Mouse (Mus musculus) myocyte (in vitro differentiated cells): ENCODE data around the gene Apol7c. TPM values are rescaled to one million over a fixed set of nuclear protein-coding genes. Genes with fewer than 3 reads are reported as not detected.
"Not testable (repeated sequence)": the region's sequence is repeated elsewhere in the genome, so short reads cannot be mapped to it uniquely, and the experiment has no call there.

Experiments
- H3K27me3 ChIP-seq: one replicate; pipeline ENCODE4 v1.6.1; 2011; ENCODE audit not compliant: control insufficient read depth, insufficient read depth, insufficient read length
- H3K36me3 ChIP-seq: one replicate; pipeline ENCODE4 v1.6.1; 2011; ENCODE audit not compliant: control insufficient read depth, insufficient read depth
- H3K4me2 ChIP-seq: one replicate; pipeline ENCODE4 v1.6.1; 2011; ENCODE audit warnings: low read depth, control low read depth
- H3K4me3 ChIP-seq: one replicate; pipeline ENCODE4 v1.5.1; 2011; ENCODE audit warnings: mild to moderate bottlenecking, control low read depth, moderate library complexity
- H3K79me2 ChIP-seq: one replicate; pipeline ENCODE4 v1.6.1; 2011; ENCODE audit not compliant: control insufficient read depth, insufficient read depth
- H3ac ChIP-seq: one replicate; pipeline ENCODE4 v1.6.1; 2011; ENCODE audit not compliant: control insufficient read depth, insufficient read length
- MAX ChIP-seq: IDR thresholded peaks from one replicate; pipeline ENCODE4 v1.6.1; 2011; ENCODE audit warnings: low read depth, mild to moderate bottlenecking, control low read depth
- MYOD1 ChIP-seq, 3 experiments: IDR thresholded peaks; one replicate each; pipeline ENCODE4 v1.6.1; 2011; ENCODE audit warnings: control low read depth in 2 of 3, low read depth in 2 of 3, mild to moderate bottlenecking in 2 of 3, moderate library complexity in 1 of 3; ENCODE audit not compliant: insufficient read length in 2 of 3, control insufficient read depth in 1 of 3
- MYOG ChIP-seq, 3 experiments: IDR thresholded peaks; one replicate each; pipeline ENCODE4 v1.6.1; 2011; ENCODE audit warnings: control low read depth in 2 of 3, low read depth in 2 of 3, mild to moderate bottlenecking in 2 of 3; ENCODE audit not compliant: insufficient read length in 2 of 3, control insufficient read depth in 1 of 3, insufficient read depth in 1 of 3
- TCF3 ChIP-seq: IDR thresholded peaks from one replicate; pipeline ENCODE4 v1.6.1; 2011; ENCODE audit warnings: low read depth, control low read depth; ENCODE audit not compliant: insufficient read length
- polyA plus RNA-seq: library from polyadenylated mRNA; unstranded; fragments of >200 nt; fragmentation: generic; extraction: Trizol; gene quantifications from one replicate; pipeline ENCODE4 v1.2.1, GENCODE M21; 2012; ENCODE audit warnings: missing spikeins

Apol7c gene
- polyA plus RNA-seq, 1 experiment, result not detected

DNA sequence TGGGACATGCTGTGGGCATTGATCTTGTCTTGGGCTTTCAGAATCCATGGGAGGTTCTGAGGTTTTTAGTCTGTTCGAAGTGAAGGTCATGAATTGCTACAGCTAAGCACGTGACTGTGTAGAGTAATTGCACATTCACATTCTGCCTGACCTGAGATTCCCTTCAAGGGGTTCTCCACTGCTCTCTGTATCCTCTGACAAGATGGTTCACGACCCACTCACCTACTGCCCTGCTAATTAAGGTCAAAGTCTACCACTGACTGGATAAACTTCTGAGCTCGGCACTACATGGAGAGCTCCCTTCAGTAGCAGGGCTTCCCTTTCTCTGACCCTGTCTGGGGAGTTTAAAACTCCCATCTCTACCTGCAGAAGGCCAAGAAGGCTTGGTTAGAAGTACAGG is 12.5 kb downstream of the Apol7c start:
- H3K4me3 ChIP-seq, H3ac ChIP-seq, H3K4me2 ChIP-seq, H3K79me2 ChIP-seq, H3K27me3 ChIP-seq, H3K36me3 ChIP-seq: not testable (repeated sequence)

DNA sequence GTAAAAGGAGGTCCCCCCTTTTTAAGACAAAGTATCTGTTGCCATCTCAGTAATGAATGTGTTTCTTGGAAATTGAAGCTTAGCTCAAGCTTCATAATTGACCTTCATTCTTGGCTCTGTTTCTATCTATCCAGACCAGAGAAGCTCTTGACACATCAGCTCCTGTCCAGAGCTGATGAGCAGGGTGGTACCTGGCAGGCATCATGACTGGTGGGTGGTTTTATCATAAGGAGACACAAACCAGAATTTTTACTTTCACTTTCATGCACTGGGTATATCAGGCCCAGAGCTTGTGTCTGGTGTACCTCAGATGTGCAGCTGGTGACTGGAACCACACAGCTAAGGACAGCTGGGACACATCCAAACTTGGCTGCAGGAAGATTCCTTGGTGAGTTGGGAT is 25.1 kb downstream of the Apol7c start, which contains the start of gene Apol11a:
Gene Apol11a (plus strand): TSS at position 306 of the 400 bp plus-strand sequence.
- not testable (repeated sequence) for H3K27me3 ChIP-seq, H3ac ChIP-seq, H3K79me2 ChIP-seq, H3K36me3 ChIP-seq, H3K4me2 ChIP-seq, H3K4me3 ChIP-seq

DNA sequence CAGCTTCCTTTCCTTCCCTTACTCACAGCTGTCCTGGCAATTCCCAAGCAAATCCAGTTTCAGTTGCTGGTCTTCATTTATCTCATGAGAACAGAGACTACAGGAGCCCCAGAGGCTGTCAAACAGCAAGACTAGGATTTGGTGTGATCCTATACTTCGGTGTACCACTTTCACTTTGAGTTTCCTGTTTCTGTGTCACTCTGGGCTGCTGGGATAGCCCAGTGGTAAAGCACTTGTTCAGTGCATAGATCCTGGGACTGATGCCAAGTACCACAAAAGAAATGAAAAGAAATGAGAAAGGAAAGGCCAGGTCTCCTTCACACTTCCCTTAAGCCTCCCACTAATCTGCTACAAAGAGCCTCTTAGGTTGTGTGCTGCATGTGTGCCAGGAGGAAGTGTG is 38.4 kb downstream of the Apol7c start:
- H3K4me3 ChIP-seq, H3K36me3 ChIP-seq, H3ac ChIP-seq, H3K27me3 ChIP-seq, H3K4me2 ChIP-seq, H3K79me2 ChIP-seq: not testable (repeated sequence)

DNA sequence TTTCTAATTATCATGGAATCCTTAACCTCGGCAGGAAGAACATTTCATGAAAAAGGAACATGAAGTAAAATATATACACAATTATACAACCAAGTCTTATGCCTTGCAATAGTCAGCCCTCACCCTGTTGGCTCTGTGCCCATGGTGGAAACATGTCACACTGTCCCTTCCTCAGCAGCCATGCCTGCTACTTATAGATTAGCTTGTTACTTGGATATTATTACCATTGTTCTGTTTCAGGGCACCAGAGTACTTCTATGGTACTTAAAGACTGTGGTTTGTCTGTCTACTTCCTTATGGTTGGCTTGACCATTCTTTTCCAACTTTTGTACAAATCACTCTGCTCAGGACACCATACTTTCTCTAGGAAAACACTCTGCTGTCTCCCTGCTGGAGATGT is 39.9 kb downstream of the Apol7c start:
- H3K79me2 ChIP-seq, H3K4me2 ChIP-seq, H3K27me3 ChIP-seq, H3ac ChIP-seq, H3K4me3 ChIP-seq, H3K36me3 ChIP-seq: not testable (repeated sequence)

DNA sequence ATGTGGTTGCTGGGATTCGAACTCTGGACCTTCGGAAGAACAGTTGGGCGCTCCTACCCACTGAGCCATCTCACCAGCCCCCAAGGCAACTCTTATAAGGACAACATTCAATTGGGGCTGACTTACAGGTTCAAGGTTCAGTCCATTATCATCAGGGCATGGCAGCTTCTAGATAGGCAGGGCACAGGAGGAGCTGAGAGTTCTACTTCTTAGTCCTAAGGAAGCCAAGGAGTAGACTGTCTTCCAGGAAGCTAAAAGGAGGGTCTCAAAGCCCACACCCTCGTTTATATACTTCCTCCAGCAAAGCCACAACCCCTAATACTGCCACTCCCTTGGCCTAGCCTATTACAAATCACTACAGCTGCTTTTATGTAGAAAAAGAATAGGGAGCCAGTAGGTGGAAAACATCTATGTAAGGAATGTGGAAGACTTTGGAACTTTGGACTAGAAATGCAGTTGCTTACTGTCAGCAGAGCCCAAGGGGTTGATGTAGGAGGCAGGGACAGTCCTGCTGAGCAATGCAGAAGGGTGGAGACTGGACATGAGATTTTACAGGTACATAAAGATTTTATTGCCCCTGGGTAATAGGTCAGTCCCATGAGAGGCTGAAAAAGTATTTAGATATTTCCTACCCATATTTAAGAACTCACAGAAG is 50.8 kb downstream of the Apol7c start:
- Histone ChIP-seq H3K27me3 (no peaks in the 10 kb centered on the region), H3ac (no peak overlapping the region), H3K79me2 (no peaks in the 10 kb centered on the region), H3K4me3 (no peak overlapping the region), H3K4me2 (no peak overlapping the region), H3K36me3 (no peaks in the 10 kb centered on the region)
- no peak for TF ChIP-seq MYOD1 (IDR thresholded peaks at IDR 0.05; ENCODE audit: control insufficient read depth in 1 of 3, insufficient read length in 2 of 3, low read depth in 2 of 3)
- TF ChIP-seq MAX, result no peak
- TF ChIP-seq TCF3, result no peak
- no peak for TF ChIP-seq MYOG (IDR thresholded peaks at IDR 0.05; ENCODE audit: control insufficient read depth in 1 of 3, insufficient read depth in 1 of 3, insufficient read length in 2 of 3, low read depth in 2 of 3)

DNA sequence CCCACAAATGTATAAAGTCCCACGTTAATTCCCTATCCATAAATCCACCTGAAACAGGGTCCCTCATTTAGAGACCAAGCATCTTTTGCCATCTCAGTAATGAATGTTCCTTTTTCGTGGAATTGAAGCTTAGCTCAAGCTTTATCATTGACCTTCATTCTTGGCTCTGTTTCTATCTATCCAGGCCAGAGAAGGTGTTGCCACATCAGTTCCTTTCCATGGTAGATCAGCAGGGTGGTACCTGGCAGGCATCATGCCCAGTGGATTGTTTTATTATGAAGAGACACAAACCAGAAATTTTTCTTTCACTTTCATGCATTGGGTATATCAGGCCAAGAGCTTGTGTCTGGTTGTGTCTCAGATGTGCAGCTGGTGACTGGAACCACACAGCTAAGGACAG is 56.4 kb downstream of the Apol7c start, which contains the start of gene Apol10a:
Gene Apol10a (plus strand): TSS at position 355 of the 400 bp plus-strand sequence.
- H3ac ChIP-seq, H3K4me2 ChIP-seq, H3K36me3 ChIP-seq, H3K4me3 ChIP-seq, H3K27me3 ChIP-seq, H3K79me2 ChIP-seq: not testable (repeated sequence)

Other genes starting within 250 kb of the Apol7c start
- 136 TPM for gene Rbfox2, start 226.3 kb downstream of the Apol7c start, polyA plus RNA-seq
- gene Apol7a, start 134.2 kb downstream of the Apol7c start, polyA plus RNA-seq, result 0.18 TPM
- gene Apol9a, start 122.2 kb downstream of the Apol7c start, polyA plus RNA-seq, result 16.3 TPM
- gene Apol7b, start 85.8 kb downstream of the Apol7c start, polyA plus RNA-seq, result not detected
- not detected for gene Apol10a, start 56.3 kb downstream of the Apol7c start, polyA plus RNA-seq
- gene Apol11a, start 25.0 kb downstream of the Apol7c start, polyA plus RNA-seq, result 0.07 TPM
- not detected for gene 1700025B11Rik, start 28.6 kb upstream of the Apol7c start, polyA plus RNA-seq
- 1.6 TPM for gene Apol10b, start 62.8 kb upstream of the Apol7c start, polyA plus RNA-seq
- not detected for gene Gm36245, start 65.9 kb upstream of the Apol7c start, polyA plus RNA-seq
- 0.02 TPM for gene Apol11b, start 110.0 kb upstream of the Apol7c start, polyA plus RNA-seq
- not detected for gene Apol7e, start 165.5 kb upstream of the Apol7c start, polyA plus RNA-seq
- gene Apol9b, start 195.7 kb upstream of the Apol7c start, polyA plus RNA-seq, result 63.1 TPM
- gene Apol8, start 223.7 kb upstream of the Apol7c start, polyA plus RNA-seq, result 0.38 TPM